Mouse (Mus musculus) C2C12 (cell line): ENCODE results near the gene Wwox.

Experiments
- CEBPB ChIP-seq: IDR thresholded peaks from one replicate; pipeline ENCODE4 v1.6.1; 2011; ENCODE audit warnings: low read depth, mild to moderate bottlenecking, control low read depth, moderate library complexity
- CTCF ChIP-seq: IDR thresholded peaks from one replicate; pipeline ENCODE4 v1.5.1; 2011; ENCODE audit not compliant: control insufficient read depth, insufficient read depth, insufficient read length
- MAX ChIP-seq: IDR thresholded peaks from one replicate; pipeline ENCODE4 v1.6.1; 2011; ENCODE audit warnings: mild to moderate bottlenecking, control low read depth
- USF1 ChIP-seq: IDR thresholded peaks from one replicate; pipeline ENCODE4 v1.6.1; 2011; ENCODE audit warnings: low read depth, mild to moderate bottlenecking, control low read depth, moderate library complexity

DNA sequence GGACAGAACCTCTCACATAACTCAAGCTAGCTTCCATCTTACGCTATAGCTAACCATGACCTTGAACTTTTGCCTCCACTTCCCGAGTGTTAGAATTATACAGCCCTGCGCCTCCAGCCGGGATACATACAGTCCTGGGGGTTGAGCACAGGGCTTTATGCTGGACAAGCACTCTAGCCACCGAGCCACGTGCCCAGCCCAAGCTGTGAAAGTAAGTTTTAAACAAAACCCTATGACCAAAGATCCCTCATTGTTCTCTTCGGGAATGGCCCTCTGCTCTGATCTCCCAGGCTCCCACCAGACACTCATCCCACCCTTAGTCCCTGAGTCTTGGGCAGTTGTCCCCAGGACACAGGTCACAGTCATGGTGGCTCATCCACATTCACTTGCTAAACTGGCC, 625.9 kb downstream of the Wwox start:
- no peak for TF ChIP-seq CTCF
- TF ChIP-seq MAX = no peak
- no peak for TF ChIP-seq CEBPB
- TF ChIP-seq USF1 = no peak
